Mouse (Mus musculus): ENCODE measurements around the gene Zfp580. TPM values are rescaled to one million over a fixed set of nuclear protein-coding genes. Genes with fewer than 3 reads are reported as not detected.

Zfp580 gene
- polyA plus RNA-seq, 2 experiments from 2014 or later: 0.69 TPM; not detected in 1

Other genes starting within 250 kb of the Zfp580 start
- gene Ube2s, start 238.9 kb upstream of the Zfp580 start, polyA plus RNA-seq (2017; shearing (Covaris generic)): 10 to 100 TPM; 25.0 to 25.3 TPM
- under 1 TPM in 1 of 2 experiments, not detected in 1; 0.11 TPM for gene Shisa7, start 206.8 kb upstream of the Zfp580 start, polyA plus RNA-seq (2017; shearing (Covaris generic))
- 10 to 100 TPM; 29.1 to 47.3 TPM for gene Isoc2b, start 181.3 kb upstream of the Zfp580 start, polyA plus RNA-seq (2017; shearing (Covaris generic))
- under 1 TPM; 0.35 to 0.47 TPM for gene Isoc2a, start 174.4 kb upstream of the Zfp580 start, polyA plus RNA-seq (2017; shearing (Covaris generic))
- not detected for gene Gm36210, start 145.0 kb upstream of the Zfp580 start, polyA plus RNA-seq (2017; shearing (Covaris generic))
- 1 to 10 TPM in 1 of 2 experiments, under 1 TPM in 1; 0.99 to 1.5 TPM for gene Zfp628, start 136.3 kb upstream of the Zfp580 start, polyA plus RNA-seq (2017; shearing (Covaris generic))
- gene Nat14, start 129.5 kb upstream of the Zfp580 start, polyA plus RNA-seq (2017; shearing (Covaris generic)): under 1 TPM in 1 of 2 experiments, not detected in 1; 0.61 TPM
- under 1 TPM in 1 of 2 experiments, not detected in 1; 0.12 TPM for gene Ssc5d, start 125.8 kb upstream of the Zfp580 start, polyA plus RNA-seq (2017; shearing (Covaris generic))
- gene Sbk2, start 87.1 kb upstream of the Zfp580 start, polyA plus RNA-seq (2017; shearing (Covaris generic)): not detected
- not detected for gene Sbk3, start 80.4 kb upstream of the Zfp580 start, polyA plus RNA-seq (2017; shearing (Covaris generic))
- 1 to 10 TPM; 3.6 to 6.4 TPM for gene Zfp579, start 55.4 kb upstream of the Zfp580 start, polyA plus RNA-seq (2017; shearing (Covaris generic))
- 10 to 100 TPM; 44.1 to 45.4 TPM for gene Zfp524, start 37.1 kb upstream of the Zfp580 start, polyA plus RNA-seq (2017; shearing (Covaris generic))
- 10 to 100 TPM in 1 of 2 experiments, 1 to 10 TPM in 1; 9.5 to 12.0 TPM for gene Fiz1, start 36.8 kb upstream of the Zfp580 start, polyA plus RNA-seq (2017; shearing (Covaris generic))
- gene Gm44973, start 36.0 kb upstream of the Zfp580 start, polyA plus RNA-seq (2017; shearing (Covaris generic)): 1 to 10 TPM; 7.9 to 8.9 TPM
- 10 to 100 TPM in 1 of 2 experiments, 1 to 10 TPM in 1; 3.5 to 12.3 TPM for gene Zfp865, start 31.2 kb upstream of the Zfp580 start, polyA plus RNA-seq (2017; shearing (Covaris generic))
- gene Ccdc106, start 31.0 kb upstream of the Zfp580 start, polyA plus RNA-seq (2017; shearing (Covaris generic)): under 1 TPM in 1 of 2 experiments, not detected in 1; 0.58 TPM
- gene 4632433K11Rik, start 17.4 kb upstream of the Zfp580 start, polyA plus RNA-seq (2017; shearing (Covaris generic)): not detected
- 1 to 10 TPM; 4.5 to 9.3 TPM for gene Zfp784, start 13.1 kb upstream of the Zfp580 start, polyA plus RNA-seq (2017; shearing (Covaris generic))
- 10 to 100 TPM; 27.5 to 28.2 TPM for gene U2af2, start 10.6 kb downstream of the Zfp580 start, polyA plus RNA-seq (2017; shearing (Covaris generic))
- 1 to 10 TPM; 4.0 to 7.2 TPM for gene Epn1, start 28.7 kb downstream of the Zfp580 start, polyA plus RNA-seq (2017; shearing (Covaris generic))
- under 1 TPM in 1 of 2 experiments, not detected in 1; 0.51 TPM for gene Rfpl4, start 65.4 kb downstream of the Zfp580 start, polyA plus RNA-seq (2017; shearing (Covaris generic))
- under 1 TPM in 1 of 2 experiments, not detected in 1; 0.44 TPM for gene Rasl2-9, start 74.4 kb downstream of the Zfp580 start, polyA plus RNA-seq (2017; shearing (Covaris generic))
- under 1 TPM in 1 of 2 experiments, not detected in 1; 0.08 TPM for gene Vmn1r55, start 98.1 kb downstream of the Zfp580 start, polyA plus RNA-seq (2017; shearing (Covaris generic))
- gene Vmn1r56, start 145.2 kb downstream of the Zfp580 start, polyA plus RNA-seq (2017; shearing (Covaris generic)): not detected
- gene Vmn1r57, start 167.0 kb downstream of the Zfp580 start, polyA plus RNA-seq (2017; shearing (Covaris generic)): not detected